Mouse (Mus musculus): ENCODE data around the gene Nucb1.
"Not testable (repeated sequence)": the region's sequence is repeated elsewhere in the genome, so short reads cannot be mapped to it uniquely, and the experiment has no call there.

The Nucb1 gene

GRCm38 (mm10) chr7:45509912-45510787 is at the start of gene Nucb1:
Nucb1 (minus strand) TSS chr7:45510406.
- DNase-seq (ENCODE audit: low read depth, low spot score), result peak; percentile 83

GRCm38 (mm10) chr7:45558907-45559306 is 48.7 kb upstream of the Nucb1 start:
- DNase-seq (ENCODE audit: low read depth, low spot score), result no peak

GRCm38 (mm10) chr7:45555787-45556186 is 45.6 kb upstream of the Nucb1 start:
- DNase-seq (ENCODE audit: low read depth, low spot score), result no peak

- DNase-seq (ENCODE audit: low read depth, low spot score), result no peak
Measured at GRCm38 (mm10) chr7:45554744-45555143, 44.5 kb upstream of the Nucb1 start, which contains the start of gene Hsd17b14. Hsd17b14 (plus strand) TSS chr7:45554893.

GRCm38 (mm10) chr7:45553990-45554389 is 43.8 kb upstream of the Nucb1 start:
- DNase-seq (ENCODE audit: low read depth, low spot score), result no peak

- DNase-seq (ENCODE audit: low read depth, low spot score), result no peak
Measured at GRCm38 (mm10) chr7:45553519-45553918, 43.3 kb upstream of the Nucb1 start.

- no peak for DNase-seq (ENCODE audit: low read depth, low spot score)
Measured at GRCm38 (mm10) chr7:45551512-45551883, 41.3 kb upstream of the Nucb1 start.

- no peak for DNase-seq (ENCODE audit: low read depth, low spot score)
Measured at GRCm38 (mm10) chr7:45550821-45551511, 40.8 kb upstream of the Nucb1 start.

- no peak for DNase-seq (ENCODE audit: low read depth, low spot score)
Measured at GRCm38 (mm10) chr7:45549641-45550436, 39.6 kb upstream of the Nucb1 start.

- DNase-seq (ENCODE audit: low read depth, low spot score), result no peak
Measured at GRCm38 (mm10) chr7:45544525-45544924, 34.3 kb upstream of the Nucb1 start.

GRCm38 (mm10) chr7:45540213-45540612 is 30.0 kb upstream of the Nucb1 start:
- DNase-seq (ENCODE audit: low read depth, low spot score), result no peak

- no peak for DNase-seq (ENCODE audit: low read depth, low spot score)
Measured at GRCm38 (mm10) chr7:45539095-45539494, 28.9 kb upstream of the Nucb1 start.

- peak; percentile 67 for DNase-seq (ENCODE audit: low read depth, low spot score)
Measured at GRCm38 (mm10) chr7:45538163-45539041, 28.2 kb upstream of the Nucb1 start.

GRCm38 (mm10) chr7:45537602-45538001 is 27.4 kb upstream of the Nucb1 start:
- no peak for DNase-seq (ENCODE audit: low read depth, low spot score)

- DNase-seq (ENCODE audit: low read depth, low spot score), result no peak
Measured at GRCm38 (mm10) chr7:45535676-45536075, 25.5 kb upstream of the Nucb1 start.

GRCm38 (mm10) chr7:45530643-45531042 is 20.4 kb upstream of the Nucb1 start:
- no peak for DNase-seq (ENCODE audit: low read depth, low spot score)

GRCm38 (mm10) chr7:45529461-45529860 is 19.3 kb upstream of the Nucb1 start:
- DNase-seq (ENCODE audit: low read depth, low spot score), result no peak

- DNase-seq (ENCODE audit: low read depth, low spot score), result not testable (repeated sequence)
Measured at GRCm38 (mm10) chr7:45527169-45527568, 17.0 kb upstream of the Nucb1 start.

- DNase-seq (ENCODE audit: low read depth, low spot score), result no peak
Measured at GRCm38 (mm10) chr7:45526474-45527120, 16.4 kb upstream of the Nucb1 start.

GRCm38 (mm10) chr7:45525809-45526473 is 15.7 kb upstream of the Nucb1 start, which contains the start of the genes Ppp1r15a and Plekha4:
Ppp1r15a (minus strand) TSS chr7:45526268.
Plekha4 (plus strand) TSS chr7:45526330.
- DNase-seq (ENCODE audit: low read depth, low spot score), result peak; percentile 72

All from brain, embryonic 18.5 days (tissue).